Mouse (Mus musculus) cortical plate, adult 2 months (tissue): ENCODE data around the gene Unc119.

Source experiments
- CTCF ChIP-seq: fragments of 200-500 bp; IDR thresholded peaks from 2 replicates; pipeline ENCODE4 v1.5.1; 2011; ENCODE audit warnings: mild to moderate bottlenecking, control low read depth, low read length; ENCODE audit not compliant: insufficient read depth; ENCODE audit errors: extremely low read depth
- POLR2A ChIP-seq: fragments of 200-500 bp; IDR thresholded peaks from 2 replicates; pipeline ENCODE4 v1.6.1; 2011; ENCODE audit warnings: mild to moderate bottlenecking, low read length, control low read depth; ENCODE audit not compliant: insufficient read depth; ENCODE audit errors: extremely low read depth

- TF ChIP-seq CTCF (no peak), POLR2A (peak; percentile 68; the same call in 1 of the 2 replicates)
Measured at GRCm38 (mm10) chr11:78327634-78328511, 15.4 kb upstream of the Unc119 start, which contains the start of gene Pigs.
